Mouse (Mus musculus): Measurements from ENCODE around the gene Pde4c.

Pde4c gene

GRCm38 (mm10) chr8:70723486-70724210 lies at the start of gene Pde4c:
TSS of gene Pde4c (plus strand) at chr8:70723720.
- no peak for DNase-seq

DNA sequence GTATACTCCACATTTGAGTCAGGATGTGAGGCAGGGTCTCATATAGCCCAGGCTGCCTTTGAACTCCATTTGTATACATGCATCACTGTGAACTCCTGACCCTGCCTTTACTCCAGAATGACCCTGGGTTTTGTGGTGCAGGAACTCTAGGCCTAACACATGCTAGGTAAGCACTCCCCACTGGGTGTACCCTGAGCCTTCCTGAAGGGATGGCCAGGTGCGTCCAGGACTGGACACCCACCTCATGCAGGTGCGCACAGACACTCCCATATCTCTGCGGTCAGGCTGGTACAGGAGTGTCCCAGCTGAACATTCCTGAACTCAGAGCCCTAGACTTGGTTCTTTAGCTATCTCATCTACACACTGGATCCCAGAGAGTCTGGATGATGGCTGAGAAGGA lies 49.4 kb upstream of the Pde4c start:
- peak in 1 of 2 experiments; percentile 40 for DNase-seq

GRCm38 (mm10) chr8:70674716-70675115 lies 48.8 kb upstream of the Pde4c start:
- no peak for DNase-seq

- DNase-seq: no peak
Observed at GRCm38 (mm10) chr8:70675336-70675735, 48.2 kb upstream of the Pde4c start.

DNA sequence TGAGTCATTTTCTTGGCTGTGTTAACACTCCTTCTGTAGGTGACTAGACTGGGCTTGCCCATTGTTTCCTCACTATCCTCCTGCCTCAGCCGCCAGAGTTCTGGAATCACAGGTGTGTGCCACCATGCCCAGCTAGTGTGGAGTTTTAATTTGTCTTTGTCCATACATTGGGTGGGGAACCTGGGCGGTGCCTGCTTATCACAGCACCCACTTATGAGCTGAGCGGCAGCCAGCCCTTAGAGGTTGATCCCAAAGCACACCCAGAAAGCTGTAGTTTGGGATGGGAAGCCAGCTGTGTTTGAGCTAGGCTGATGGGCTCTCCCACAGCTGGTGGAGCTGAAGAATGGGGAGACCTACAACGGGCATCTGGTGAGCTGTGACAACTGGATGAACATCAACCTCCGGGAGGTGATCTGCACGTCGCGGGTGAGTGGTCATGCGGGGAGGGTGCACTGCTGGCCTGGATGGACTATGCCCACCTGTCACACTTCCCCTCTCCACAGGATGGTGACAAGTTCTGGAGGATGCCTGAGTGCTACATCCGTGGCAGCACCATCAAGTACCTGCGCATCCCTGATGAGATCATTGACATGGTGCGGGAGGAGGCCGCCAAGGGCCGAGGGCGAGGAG lies 46.0 kb upstream of the Pde4c start:
- no peak for DNase-seq

DNA sequence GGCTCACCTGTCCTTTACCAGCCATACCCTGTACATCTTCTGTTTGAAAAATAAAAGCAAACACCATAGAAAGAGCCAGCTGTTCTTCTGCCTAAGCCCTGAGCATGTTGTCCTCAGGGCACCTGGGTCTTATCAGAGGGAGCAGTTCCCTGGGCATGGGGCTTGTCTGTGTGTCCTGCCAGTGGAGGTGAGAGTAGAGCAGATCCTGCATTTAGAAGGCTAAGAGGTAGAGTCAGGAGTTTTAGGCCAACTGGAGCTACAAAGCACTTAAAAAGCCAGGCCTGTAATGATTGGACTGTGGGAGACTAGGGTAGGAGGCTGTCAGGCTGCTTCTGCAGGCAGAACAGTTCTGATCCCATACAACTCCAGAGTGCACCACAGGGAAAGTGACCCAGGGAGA lies 44.8 kb upstream of the Pde4c start:
- no peak for DNase-seq

DNA sequence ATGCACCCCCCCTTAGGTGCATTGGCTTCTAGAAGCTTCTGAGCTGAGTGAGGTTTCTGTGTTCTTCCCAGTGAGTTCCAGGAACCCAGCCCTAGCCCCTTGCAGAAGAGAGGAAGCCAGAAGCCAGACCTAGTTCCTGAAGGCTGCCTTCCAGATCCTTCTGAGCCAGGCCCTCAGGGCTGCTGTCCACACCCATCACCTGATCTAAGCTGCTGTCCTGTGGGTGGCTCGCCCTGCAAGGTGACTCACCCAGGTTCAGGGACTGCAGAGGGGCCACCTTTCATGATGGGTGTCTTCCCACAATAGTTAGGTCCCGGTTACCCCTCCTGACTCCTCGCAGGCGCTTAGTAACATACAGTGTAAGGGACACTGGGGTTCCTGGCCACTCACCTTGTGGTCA lies 44.1 kb upstream of the Pde4c start:
- DNase-seq: no peak

GRCm38 (mm10) chr8:70680039-70680438 lies 43.5 kb upstream of the Pde4c start:
- DNase-seq: no peak

DNA sequence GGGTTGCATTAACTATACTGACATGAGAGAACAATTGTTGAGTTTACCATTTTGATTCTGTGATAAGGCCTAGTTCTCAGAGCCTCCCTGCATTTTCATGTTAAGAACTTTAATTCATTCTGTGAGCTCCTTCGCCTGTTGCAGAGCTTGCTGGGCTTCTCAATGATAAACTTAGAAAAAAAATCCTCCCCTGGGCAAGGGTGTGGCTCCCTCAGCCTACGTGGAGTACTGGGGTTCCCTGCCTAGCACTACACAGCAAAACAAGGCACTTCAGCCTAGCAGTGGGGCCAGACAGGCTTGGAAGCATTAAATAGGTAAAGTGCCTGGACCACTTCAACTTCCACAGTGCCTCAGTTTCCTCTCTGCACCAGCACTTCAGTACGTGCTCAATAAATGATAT lies 42.1 kb upstream of the Pde4c start:
- DNase-seq: no peak

GRCm38 (mm10) chr8:70682193-70682592 lies 41.3 kb upstream of the Pde4c start:
- no peak for DNase-seq

GRCm38 (mm10) chr8:70682692-70683091 lies 40.8 kb upstream of the Pde4c start:
- no peak for DNase-seq

GRCm38 (mm10) chr8:70684291-70684690 lies 39.2 kb upstream of the Pde4c start:
- DNase-seq: no peak

GRCm38 (mm10) chr8:70687576-70687975 lies 35.9 kb upstream of the Pde4c start:
- no peak for DNase-seq

DNA sequence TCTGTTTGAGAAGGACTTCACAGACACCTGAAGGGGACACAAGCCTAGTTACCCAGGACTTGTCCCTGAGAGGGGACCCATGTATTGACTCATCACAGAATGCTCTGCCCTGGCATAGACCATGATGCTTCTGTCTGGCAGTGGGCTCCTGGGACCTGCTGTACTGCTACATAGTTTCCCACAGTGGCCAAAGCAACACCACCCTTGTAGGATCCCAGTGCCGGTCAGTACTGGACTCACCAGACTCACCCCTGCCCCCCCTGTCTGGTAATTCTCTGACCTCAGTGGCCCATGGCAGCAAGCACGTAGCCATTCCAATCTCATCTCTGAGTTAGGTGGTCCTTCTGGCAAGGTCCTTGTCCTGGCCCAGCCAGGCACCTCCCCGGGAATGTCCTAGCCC lies 35.4 kb upstream of the Pde4c start:
- no peak for DNase-seq

DNA sequence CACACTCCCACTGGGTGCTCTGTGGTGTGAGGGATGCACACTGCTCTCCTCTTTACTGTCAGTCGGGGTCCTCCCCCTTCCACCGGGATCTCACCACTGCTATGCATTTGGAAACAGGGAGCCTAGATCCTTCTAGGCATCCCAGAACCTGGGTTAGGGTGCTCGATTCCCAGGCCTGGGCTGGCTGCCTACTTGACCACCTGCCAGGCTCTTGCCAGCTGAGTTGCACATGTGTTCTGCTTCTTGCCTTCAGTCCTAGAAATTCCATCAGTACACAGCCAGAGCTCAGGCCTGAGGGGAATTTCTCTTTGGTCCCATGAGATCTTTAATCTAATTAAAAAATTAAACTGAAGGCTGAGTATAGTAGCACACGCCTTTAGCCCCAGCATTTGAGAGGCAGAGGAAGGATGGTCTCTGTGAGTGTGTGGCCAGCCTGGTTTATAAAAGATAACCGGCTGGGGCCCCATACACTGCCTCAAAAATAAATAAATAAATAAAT lies 33.6 kb upstream of the Pde4c start:
- no peak for DNase-seq

- DNase-seq: no peak
Observed at GRCm38 (mm10) chr8:70691230-70691629, 32.3 kb upstream of the Pde4c start.

GRCm38 (mm10) chr8:70691727-70692231 lies 31.7 kb upstream of the Pde4c start:
- no peak for DNase-seq

- DNase-seq: no peak
Observed at GRCm38 (mm10) chr8:70693636-70694035, 29.9 kb upstream of the Pde4c start.

- peak; percentile 56 to 68 for DNase-seq
Observed at GRCm38 (mm10) chr8:70695318-70696018, 28.1 kb upstream of the Pde4c start.

GRCm38 (mm10) chr8:70696019-70696885 lies 27.3 kb upstream of the Pde4c start:
- DNase-seq: peak; percentile 60 to 74

DNA sequence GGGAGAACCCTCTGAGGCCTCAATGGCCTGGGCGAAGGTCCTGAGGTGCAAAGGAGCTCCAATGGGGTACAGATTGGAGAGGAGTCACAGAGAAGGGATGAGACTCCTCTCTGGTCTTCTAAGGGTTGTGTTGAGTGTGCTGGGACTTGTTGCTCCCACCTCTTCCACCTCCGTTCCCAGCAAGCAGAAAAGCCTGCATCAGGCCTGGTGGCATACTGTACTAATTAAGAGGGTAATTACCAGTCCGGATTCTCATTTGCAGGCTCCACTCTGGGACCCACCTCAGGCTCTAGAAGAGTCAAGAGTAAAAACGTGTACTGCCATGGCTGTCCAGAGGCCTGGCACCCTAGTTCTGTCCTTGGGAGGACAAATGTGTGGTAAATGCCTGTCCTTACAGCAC lies 26.6 kb upstream of the Pde4c start:
- no peak for DNase-seq
